Mouse (Mus musculus) heart, adult 9 months (tissue): ENCODE results near the gene Dis3l2.

Source experiments
- DNase-seq, 2 experiments: peaks; one replicate each; pipeline ENCODE4 v3.0.0; 2022; ENCODE audit warnings: low spot score in 2 of 2

Gene Dis3l2

DNA sequence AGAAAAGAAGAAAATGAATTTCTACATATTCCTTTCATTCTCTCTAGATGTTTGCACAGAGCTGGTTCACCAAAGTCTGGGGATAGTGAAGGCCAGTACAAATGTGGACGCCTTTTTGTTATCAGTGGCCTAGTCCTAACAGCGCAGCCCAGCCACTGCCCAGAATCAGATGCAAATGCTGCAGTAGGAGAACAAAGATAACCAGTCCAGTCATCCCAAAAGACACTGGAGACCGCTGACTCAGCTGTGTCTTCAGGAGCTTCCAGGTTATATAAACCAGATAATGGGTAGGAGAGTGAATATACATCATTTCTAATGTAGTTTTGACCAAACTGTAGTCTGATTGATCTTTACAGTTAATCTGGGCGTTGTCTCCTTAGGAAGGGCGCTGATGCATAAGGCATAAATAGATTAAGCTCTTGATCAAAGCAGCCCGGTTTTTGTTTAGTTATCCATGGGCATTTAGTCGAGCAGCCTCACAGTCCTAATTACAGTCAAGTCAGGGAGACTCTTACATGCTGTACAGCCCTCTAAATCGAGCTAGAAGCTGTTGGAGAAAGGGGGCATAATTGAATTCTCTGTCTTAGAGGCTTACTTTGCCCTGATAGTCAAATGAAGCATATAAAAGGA is 212.9 kb downstream of the Dis3l2 start:
- no peak for DNase-seq

- DNase-seq = no peak
Observed at GRCm38 (mm10) chr1:86925776-86926175, 222.2 kb downstream of the Dis3l2 start.

DNA sequence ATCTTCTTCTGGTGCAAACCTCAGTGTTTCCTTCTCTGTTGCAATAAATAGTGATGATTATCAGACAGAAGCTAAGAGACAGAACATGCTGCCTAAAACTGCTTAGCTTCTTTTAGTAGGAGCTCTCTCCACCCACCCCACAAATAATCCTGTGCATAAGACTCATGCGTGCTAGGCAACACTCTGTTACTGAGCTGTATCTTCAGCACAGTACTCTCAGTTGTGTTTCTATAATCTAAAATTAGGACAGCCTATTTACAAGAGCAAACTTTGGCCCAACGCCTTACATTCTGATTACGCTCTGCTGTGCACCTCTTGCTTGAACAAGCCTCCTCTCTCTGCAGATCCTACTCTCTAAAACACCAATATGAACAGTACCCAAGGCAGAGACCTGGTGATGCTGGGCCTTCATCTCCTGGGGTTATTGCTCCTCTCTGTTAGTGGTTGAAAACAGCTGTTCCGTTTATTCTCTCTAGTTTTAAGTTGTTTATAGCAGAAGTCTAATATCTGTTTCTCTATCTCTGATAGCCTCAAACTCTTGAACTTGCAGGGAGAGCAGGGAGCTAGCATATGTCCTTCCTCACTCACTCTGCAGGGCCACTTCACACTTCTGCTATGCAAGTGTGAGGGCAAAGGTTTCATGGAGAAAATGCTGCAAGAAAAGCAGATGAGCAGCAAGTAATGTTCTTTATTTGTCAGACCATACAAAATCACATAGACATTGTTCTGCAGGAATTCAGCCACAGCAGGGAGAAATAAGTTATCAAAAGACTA is 228.2 kb downstream of the Dis3l2 start:
- peak in 1 of 2 experiments; percentile 14 for DNase-seq

DNA sequence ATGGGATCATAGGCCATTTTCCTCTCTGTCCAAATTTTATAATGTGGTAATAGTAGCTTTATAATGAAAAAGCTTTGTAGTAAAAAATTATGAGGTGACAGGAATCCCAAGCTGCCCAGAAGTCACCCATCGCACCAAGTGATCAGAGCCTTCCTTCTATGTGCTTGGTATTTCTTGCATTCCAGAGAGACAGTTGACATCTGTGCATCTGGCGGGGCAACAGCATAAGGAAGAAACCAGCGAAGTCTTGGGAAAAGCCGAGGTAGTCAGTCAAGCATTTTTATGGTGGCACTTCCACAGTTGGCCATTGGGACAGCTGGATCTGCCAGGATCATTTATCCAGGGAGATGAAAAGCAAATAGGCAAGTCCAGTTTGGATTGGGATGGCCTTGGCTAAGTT is 229.2 kb downstream of the Dis3l2 start:
- no peak for DNase-seq

GRCm38 (mm10) chr1:86933656-86934055 is 230.0 kb downstream of the Dis3l2 start:
- no peak for DNase-seq

GRCm38 (mm10) chr1:86951501-86952205 is 248.0 kb downstream of the Dis3l2 start:
- DNase-seq = no peak

- DNase-seq = peak; percentile 17 to 36
Observed at GRCm38 (mm10) chr1:86955801-86956200, 252.2 kb downstream of the Dis3l2 start.

- peak in 1 of 2 experiments; percentile 23 for DNase-seq
Observed at GRCm38 (mm10) chr1:86968261-86968964, 264.8 kb downstream of the Dis3l2 start.

- DNase-seq = no peak
Observed at GRCm38 (mm10) chr1:86969173-86969725, 265.6 kb downstream of the Dis3l2 start.

GRCm38 (mm10) chr1:86972693-86973092 is 269.1 kb downstream of the Dis3l2 start:
- no peak for DNase-seq

GRCm38 (mm10) chr1:86977018-86977417 is 273.4 kb downstream of the Dis3l2 start:
- no peak for DNase-seq

- no peak for DNase-seq
Observed at GRCm38 (mm10) chr1:86986372-86986771, 282.8 kb downstream of the Dis3l2 start.

DNA sequence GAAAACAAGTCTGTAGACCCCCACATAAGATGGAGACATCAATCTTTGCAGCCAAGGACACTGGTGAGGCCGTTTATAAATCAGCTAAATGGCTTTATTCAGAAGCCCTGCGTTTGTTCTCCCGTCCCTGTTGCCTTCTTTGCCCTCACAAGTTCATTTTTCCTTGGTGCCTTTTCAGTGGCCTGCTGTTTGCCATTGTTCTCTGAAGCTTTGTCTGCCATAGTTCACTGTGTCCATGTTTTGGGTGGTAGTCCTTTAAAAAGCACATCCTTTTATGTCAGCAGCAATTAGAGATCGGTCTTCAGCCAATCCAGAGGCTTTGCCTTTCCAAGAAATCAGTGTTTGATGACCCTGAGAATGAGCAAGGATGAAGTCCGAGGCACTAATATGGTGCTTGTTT is 289.2 kb downstream of the Dis3l2 start:
- DNase-seq = no peak

DNA sequence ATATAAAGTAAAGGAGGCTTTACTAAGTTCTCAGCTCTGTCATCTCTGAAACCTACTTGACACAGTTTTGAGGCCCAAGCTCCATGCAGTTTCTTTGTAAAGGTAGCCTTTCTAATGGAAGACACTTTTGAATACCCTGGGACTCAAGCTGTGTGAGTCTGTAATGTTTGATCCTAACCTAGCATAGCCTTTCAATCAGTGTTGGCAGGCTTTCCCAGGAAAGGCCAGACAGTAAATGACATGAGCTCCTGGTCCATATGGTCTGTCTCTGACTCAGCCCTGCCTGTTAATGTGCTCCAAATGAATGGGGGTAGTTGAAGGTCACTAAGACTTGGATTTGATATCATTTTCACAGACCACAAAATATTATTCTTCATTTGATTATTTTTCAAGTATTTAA is 290.4 kb downstream of the Dis3l2 start:
- DNase-seq = no peak

DNA sequence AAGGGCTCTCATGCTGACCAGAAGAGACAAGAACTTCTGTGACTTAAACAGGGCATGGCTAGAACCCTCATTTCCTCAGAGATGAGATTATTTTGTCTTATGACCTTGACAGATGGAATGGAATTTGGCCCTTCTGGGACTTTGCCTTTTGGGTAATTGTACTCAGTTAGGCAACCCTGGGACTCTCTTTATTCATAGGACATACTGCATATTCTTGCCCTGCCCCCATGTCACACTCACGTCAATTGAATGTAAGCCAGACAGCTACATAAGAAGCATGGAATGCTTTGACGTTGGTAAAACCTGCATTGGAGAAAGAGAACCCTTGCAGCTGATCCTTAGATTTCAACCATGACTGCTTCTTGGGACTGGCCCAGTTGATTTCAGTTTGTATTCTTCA is 294.4 kb downstream of the Dis3l2 start:
- DNase-seq = no peak

- DNase-seq = no peak
Observed at GRCm38 (mm10) chr1:87001365-87001764, 297.8 kb downstream of the Dis3l2 start.

GRCm38 (mm10) chr1:87002545-87003168 is 299.0 kb downstream of the Dis3l2 start:
- no peak for DNase-seq

DNA sequence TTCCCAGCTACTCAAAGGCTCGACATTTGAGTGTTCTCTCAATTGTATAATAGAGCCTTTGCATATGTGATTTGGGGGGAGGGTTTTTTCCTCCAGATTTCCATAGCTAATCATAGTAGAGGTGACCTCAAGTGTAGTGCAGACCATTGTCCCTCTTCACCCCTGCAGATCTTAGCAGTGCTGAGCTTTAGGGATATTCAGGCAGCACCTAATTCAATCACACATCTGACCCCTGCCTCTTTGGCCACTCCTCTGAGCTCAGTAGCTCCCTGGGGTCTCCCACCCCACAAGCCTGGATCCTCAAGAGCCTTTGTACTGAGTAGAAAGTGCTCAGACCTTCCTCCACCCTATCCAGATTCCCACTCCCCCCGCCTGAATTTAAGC is 299.6 kb downstream of the Dis3l2 start:
- DNase-seq = no peak

DNA sequence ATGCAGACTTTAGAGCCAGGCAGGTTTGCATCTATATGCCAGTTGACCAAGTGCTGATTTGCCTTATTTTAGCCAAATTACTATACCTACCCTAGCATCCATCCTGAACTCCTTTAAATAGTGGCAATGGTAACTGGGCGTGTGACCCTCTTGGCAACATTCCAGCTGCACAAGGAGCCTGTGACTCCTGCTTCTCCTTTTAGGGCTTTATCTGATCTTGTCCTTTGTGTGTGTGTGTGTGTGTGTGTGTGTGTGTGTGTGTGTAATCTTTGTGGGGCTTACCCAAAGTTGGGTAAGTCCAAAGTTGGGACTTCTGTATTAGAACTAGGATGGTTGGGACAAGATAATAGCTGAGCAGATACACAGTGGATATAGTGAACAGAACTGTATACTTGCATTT is 302.8 kb downstream of the Dis3l2 start:
- no peak for DNase-seq

- no peak for DNase-seq
Observed at GRCm38 (mm10) chr1:87008211-87008610, 304.6 kb downstream of the Dis3l2 start.

DNA sequence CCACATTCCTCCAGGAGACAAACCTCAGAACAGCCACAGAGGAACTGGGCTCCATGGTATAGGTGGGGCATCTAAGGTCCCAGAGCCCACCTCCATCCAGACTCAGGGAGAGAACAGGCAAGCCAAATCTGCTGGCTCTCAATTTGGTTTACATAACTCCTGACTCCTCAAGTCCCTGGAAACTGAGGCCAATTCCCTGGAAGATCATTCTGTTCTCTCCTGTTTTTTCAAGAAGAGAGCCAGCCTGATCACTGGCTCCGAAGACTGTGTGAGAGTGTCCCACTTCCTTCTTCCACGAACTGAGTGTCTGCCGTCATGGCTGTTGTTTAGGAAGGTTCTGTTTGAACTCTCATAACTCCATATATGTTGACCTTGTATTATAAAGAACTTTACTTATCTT is 305.5 kb downstream of the Dis3l2 start:
- DNase-seq = peak in 1 of 2 experiments; percentile 22
